Mouse (Mus musculus): ENCODE data around the gene Fgf2. TPM values are rescaled to one million over a fixed set of nuclear protein-coding genes. Genes with fewer than 3 reads are reported as not detected.
A peak's percentile ranks its signal among the peaks of the same experiment; 100 is the strongest.

The Fgf2 gene
- total and polyA plus RNA-seq, 3 experiments = 3.6 to 14.2 (median 9.0) TPM

- under 1% methylated on average over 54 of the region's 54 CpGs for whole genome bisulfite sequencing
- H3K27me3 ChIP-seq (ENCODE audit: control insufficient read depth, insufficient read depth, low read length) = no peaks in the 10 kb centered on the region
- TF ChIP-seq EP300 (IDR thresholded peaks at IDR 0.05; ENCODE audit: insufficient read depth, low read depth, low read length) (no peak), CTCF (IDR thresholded peaks at IDR 0.05) (no peak), POLR2A (IDR thresholded peaks at IDR 0.05; ENCODE audit: insufficient read depth, low read depth, low read length) (no peak)
- no peaks in the 10 kb centered on the region for H3K79me2 ChIP-seq (replicated peaks; ENCODE audit: control insufficient read depth, insufficient read depth, low read length)
- intact Hi-C loops (cut with DNase I) = no loop called here
- H3K9ac ChIP-seq (ENCODE audit: low read depth, low read length) = peak within 1 kb of the TSS; percentile 68
- H3K36me3 ChIP-seq (ENCODE audit: control insufficient read depth, insufficient read depth, low read length) = no peaks in the 10 kb centered on the region; the same call in none of the 2 replicates
- peak within 1 kb of the TSS; percentile 78 for H3K4me3 ChIP-seq
- H3K4me1 ChIP-seq (ENCODE audit: control insufficient read depth, insufficient read depth, low read length) = peaks cover 9% of the 10 kb centered on the region
- peak within 1 kb of the TSS; percentile 80 for H3K27ac ChIP-seq
- peak; percentile 95 to 99 for DNase-seq
Measured at GRCm38 (mm10) chr3:37312370-37312941, 35.7 kb upstream of the Fgf2 start, which contains the start of the genes Bbs12 and Cetn4. TSS of gene Bbs12 (plus strand) at chr3:37312554. TSS of gene Cetn4 (minus strand) at chr3:37312708.

- intact Hi-C loops (cut with DNase I) = no loop called here
- WGBS = 37% methylated on average over 1 of the region's 1 CpGs
- TF ChIP-seq EP300 (IDR thresholded peaks at IDR 0.05; ENCODE audit: insufficient read depth, low read depth, low read length) = no peak
- TF ChIP-seq POLR2A (IDR thresholded peaks at IDR 0.05; ENCODE audit: insufficient read depth, low read depth, low read length) = no peak
- no peak for TF ChIP-seq CTCF (IDR thresholded peaks at IDR 0.05)
- Histone ChIP-seq H3K4me3 (peak overlapping the region; percentile 78; the same call in 1 of the 2 replicates), H3K36me3 (ENCODE audit: control insufficient read depth, insufficient read depth, low read length) (no peaks in the 10 kb centered on the region; the same call in none of the 2 replicates), H3K9ac (ENCODE audit: low read depth, low read length) (no peak overlapping the region), H3K4me1 (ENCODE audit: control insufficient read depth, insufficient read depth, low read length) (peaks cover 9% of the 10 kb centered on the region), H3K79me2 (replicated peaks; ENCODE audit: control insufficient read depth, insufficient read depth, low read length) (no peaks in the 10 kb centered on the region), H3K27ac (peak overlapping the region; percentile 15), H3K27me3 (ENCODE audit: control insufficient read depth, insufficient read depth, low read length) (no peaks in the 10 kb centered on the region)
- peak; percentile 20 to 21 for DNase-seq
Measured at GRCm38 (mm10) chr3:37313371-37313770, 34.8 kb upstream of the Fgf2 start.

- no peaks in the 10 kb centered on the region; the same call in none of the 2 replicates for H3K36me3 ChIP-seq (ENCODE audit: control insufficient read depth, insufficient read depth, low read length)
Measured at GRCm38 (mm10) chr3:37316233-37316632, 31.9 kb upstream of the Fgf2 start.

GRCm38 (mm10) chr3:37324310-37324709 lies 23.8 kb upstream of the Fgf2 start:
- DNase-seq = no peak
- TF ChIP-seq CTCF (IDR thresholded peaks at IDR 0.05) = peak; percentile 79
- no peak for TF ChIP-seq EP300 (IDR thresholded peaks at IDR 0.05; ENCODE audit: insufficient read depth, low read depth, low read length)
- TF ChIP-seq POLR2A (IDR thresholded peaks at IDR 0.05; ENCODE audit: insufficient read depth, low read depth, low read length) = no peak
- Histone ChIP-seq H3K79me2 (replicated peaks; ENCODE audit: control insufficient read depth, insufficient read depth, low read length) (no peaks in the 10 kb centered on the region), H3K9ac (ENCODE audit: low read depth, low read length) (no peak overlapping the region), H3K4me1 (ENCODE audit: control insufficient read depth, insufficient read depth, low read length) (no peaks in the 10 kb centered on the region), H3K27ac (no peak overlapping the region), H3K36me3 (ENCODE audit: control insufficient read depth, insufficient read depth, low read length) (no peaks in the 10 kb centered on the region), H3K27me3 (ENCODE audit: control insufficient read depth, insufficient read depth, low read length) (no peaks in the 10 kb centered on the region), H3K4me3 (no peak overlapping the region)
- WGBS = 34% methylated on average over 3 of the region's 3 CpGs
- intact Hi-C loops (cut with DNase I) = no loop called here

More at GRCm38 (mm10) chr3:37316233-37316632, 31.9 kb upstream of the Fgf2 start:
- intact Hi-C loops (cut with DNase I) = no loop called here
- WGBS = 92% methylated on average over 1 of the region's 1 CpGs
- Histone ChIP-seq H3K79me2 (replicated peaks; ENCODE audit: control insufficient read depth, insufficient read depth, low read length) (no peaks in the 10 kb centered on the region), H3K9ac (ENCODE audit: low read depth, low read length) (no peak overlapping the region), H3K4me3 (no peak overlapping the region), H3K27me3 (ENCODE audit: control insufficient read depth, insufficient read depth, low read length) (no peaks in the 10 kb centered on the region), H3K4me1 (ENCODE audit: control insufficient read depth, insufficient read depth, low read length) (peaks cover 9% of the 10 kb centered on the region), H3K27ac (no peak overlapping the region)
- no peak for TF ChIP-seq EP300 (IDR thresholded peaks at IDR 0.05; ENCODE audit: insufficient read depth, low read depth, low read length)
- no peak for TF ChIP-seq CTCF (IDR thresholded peaks at IDR 0.05)
- no peak for TF ChIP-seq POLR2A (IDR thresholded peaks at IDR 0.05; ENCODE audit: insufficient read depth, low read depth, low read length)
- DNase-seq = no peak

GRCm38 (mm10) chr3:37325317-37326112 lies 22.6 kb upstream of the Fgf2 start:
- no peak for DNase-seq
- no peaks in the 10 kb centered on the region for H3K4me1 ChIP-seq (ENCODE audit: control insufficient read depth, insufficient read depth, low read length)
- H3K4me3 ChIP-seq = no peak overlapping the region
- H3K9ac ChIP-seq (ENCODE audit: low read depth, low read length) = no peak overlapping the region
- H3K79me2 ChIP-seq (replicated peaks; ENCODE audit: control insufficient read depth, insufficient read depth, low read length) = no peaks in the 10 kb centered on the region
- TF ChIP-seq CTCF (IDR thresholded peaks at IDR 0.05) (no peak), POLR2A (IDR thresholded peaks at IDR 0.05; ENCODE audit: insufficient read depth, low read depth, low read length) (no peak), EP300 (IDR thresholded peaks at IDR 0.05; ENCODE audit: insufficient read depth, low read depth, low read length) (no peak)
- H3K27ac ChIP-seq = no peak overlapping the region
- 55% methylated on average over 5 of the region's 5 CpGs for WGBS
- intact Hi-C loops (cut with DNase I) = no loop called here
- H3K27me3 ChIP-seq (ENCODE audit: control insufficient read depth, insufficient read depth, low read length) = no peaks in the 10 kb centered on the region
- no peaks in the 10 kb centered on the region for H3K36me3 ChIP-seq (ENCODE audit: control insufficient read depth, insufficient read depth, low read length)

- no peaks in the 10 kb centered on the region for H3K27me3 ChIP-seq (ENCODE audit: control insufficient read depth, insufficient read depth, low read length)
- no peak overlapping the region for H3K9ac ChIP-seq (ENCODE audit: low read depth, low read length)
- H3K4me1 ChIP-seq (ENCODE audit: control insufficient read depth, insufficient read depth, low read length) = no peaks in the 10 kb centered on the region
- H3K4me3 ChIP-seq = no peak overlapping the region
- 54% methylated on average over 3 of the region's 3 CpGs for WGBS
- H3K27ac ChIP-seq = no peak overlapping the region
- no peaks in the 10 kb centered on the region for H3K36me3 ChIP-seq (ENCODE audit: control insufficient read depth, insufficient read depth, low read length)
- no peaks in the 10 kb centered on the region for H3K79me2 ChIP-seq (replicated peaks; ENCODE audit: control insufficient read depth, insufficient read depth, low read length)
- DNase-seq = no peak
- TF ChIP-seq POLR2A (IDR thresholded peaks at IDR 0.05; ENCODE audit: insufficient read depth, low read depth, low read length) = no peak
- TF ChIP-seq EP300 (IDR thresholded peaks at IDR 0.05; ENCODE audit: insufficient read depth, low read depth, low read length) = no peak
- no peak for TF ChIP-seq CTCF (IDR thresholded peaks at IDR 0.05)
- intact Hi-C loops (cut with DNase I) = no loop called here
Measured at GRCm38 (mm10) chr3:37326627-37327026, 21.5 kb upstream of the Fgf2 start.
